ENCODE assay signal across 8 mouse cellular contexts in genomic region chr2:29826318-29826925, GRCm38 (mm10). TPM values are rescaled to one million over a fixed set of nuclear protein-coding genes. Genes with fewer than 3 reads are reported as not detected.
DNase-seq lines count a peak whose midpoint lies in the region; ATAC-seq and TF ChIP-seq lines count a peak whose summit lies in the region.

No protein-coding gene starts in this region.

- H3K9ac ChIP-seq in liver, embryonic 13.5 days, result peak overlapping the region; percentile 82

- H3K27ac ChIP-seq in cerebellum, adult 2 months (ENCODE audit: insufficient read depth, low read length), result peak overlapping the region; percentile 98
- peak overlapping the region; percentile 54 for H3K27ac ChIP-seq in thymus, adult 2 months (ENCODE audit: control insufficient read depth, insufficient read depth, low read length)
- H3K27ac ChIP-seq in liver, embryonic 13.5 days, result peak overlapping the region; percentile 87

- H3K9me3 ChIP-seq in liver, embryonic 13.5 days (replicated peaks), result no peaks in the 10 kb centered on the region

- H3K36me3 ChIP-seq in thymus, adult 2 months (ENCODE audit: control insufficient read depth, insufficient read depth, low read length), result no peaks in the 10 kb centered on the region
- 0 out of 2 replicates have a peak, but pooled peaks cover 6% of the 10 kb centered on the region for H3K36me3 ChIP-seq in liver, embryonic 13.5 days

- H3K27me3 ChIP-seq in cerebellum, adult 2 months (ENCODE audit: control insufficient read depth, insufficient read depth, low read length), result no peaks in the 10 kb centered on the region
- no peaks in the 10 kb centered on the region for H3K27me3 ChIP-seq in thymus, adult 2 months (ENCODE audit: control insufficient read depth, insufficient read depth, low read length)
- H3K27me3 ChIP-seq in liver, embryonic 13.5 days, result no peaks in the 10 kb centered on the region

- peak overlapping the region; percentile 100 for H3K4me3 ChIP-seq in cerebellum, adult 2 months (replicated peaks; ENCODE audit: insufficient read depth, low read depth, low read length)
- peak overlapping the region; percentile 48 for H3K4me3 ChIP-seq in thymus, adult 2 months (ENCODE audit: control insufficient read depth, insufficient read depth, low read length)
- H3K4me3 ChIP-seq in liver, embryonic 13.5 days (replicated peaks), result peak overlapping the region; percentile 83

- TF ChIP-seq CTCF in cerebellum, adult 2 months (IDR thresholded peaks at IDR 0.05; ENCODE audit: borderline replicate concordance, insufficient read depth, low read depth, low read length), result no peak
- no peak for TF ChIP-seq CTCF in thymus, adult 2 months (IDR thresholded peaks at IDR 0.05; ENCODE audit: borderline replicate concordance, control insufficient read depth, extremely low read depth, insufficient read depth, low read length, poor library complexity)

- TF ChIP-seq POLR2A in cerebellum, adult 2 months (IDR thresholded peaks at IDR 0.05; ENCODE audit: borderline replicate concordance, insufficient read depth, low read length), result no peak
- TF ChIP-seq POLR2A in thymus, adult 2 months (IDR thresholded peaks at IDR 0.05; ENCODE audit: control insufficient read depth, extremely low read depth, insufficient read depth, low read length, poor library complexity), result no peak

- peaks cover 8% of the 10 kb centered on the region; the same call in 1 of the 2 replicates for H3K4me1 ChIP-seq in cerebellum, adult 2 months (ENCODE audit: control insufficient read depth, insufficient read depth, low read length)
- peaks cover 6% of the 10 kb centered on the region for H3K4me1 ChIP-seq in thymus, adult 2 months (replicated peaks; ENCODE audit: control insufficient read depth, insufficient read depth, low read length)
- peaks cover 21% of the 10 kb centered on the region for H3K4me1 ChIP-seq in liver, embryonic 13.5 days (replicated peaks)

- no peak for DNase-seq in cerebellum, adult 2 months
- no peak for DNase-seq in cerebellum, postnatal 4 days (ENCODE audit: low spot score in 2 of 2)
- no peak for DNase-seq in thymus, adult 2 months
- DNase-seq in thymus, postnatal 4 days, result no peak
- DNase-seq in liver, embryonic 13.5 days, result no peak
- DNase-seq in right cerebral cortex, adult 18-20 months, result no peak
- DNase-seq in left cerebral cortex, postnatal 10 days (ENCODE audit: extremely low spot score in 1 of 2, low spot score in 2 of 2), result no peak
- no peak for DNase-seq in right cerebral cortex, postnatal 25 days

- ATAC-seq in liver, embryonic 13.5 days (ENCODE audit: low read depth), result no peak

- 5% methylated on average over 11 of the region's 11 CpGs for WGBS in cerebellum, adult 2 months
- 7% methylated on average over 11 of the region's 11 CpGs for WGBS in thymus, adult 2 months
- WGBS in liver, embryonic 13.5 days (ENCODE audit: insufficient replicate concordance), result 9% methylated on average over 11 of the region's 11 CpGs

- intact Hi-C loops in left cerebral cortex, postnatal 10 days (cut with DNase I), result no loop called here

- peak overlapping the region; percentile 89 for H3K4me2 ChIP-seq in liver, embryonic 13.5 days

RNA-seq across cellular contexts. Expression of gene Urm1, which starts 6.5 kb away (rescaled TPM):
- polyA plus RNA-seq in cerebellum, adult 2 months (2012; rRNA removed), result 78.6 and 89.6 TPM in 2 replicates
- 70.2 and 79.9 TPM in 2 replicates for polyA plus RNA-seq in thymus, adult 2 months (2012; rRNA removed)
- polyA plus RNA-seq in liver, embryonic 13.5 days (2015; fragmentation: Nextera tagmentation; extraction: Ambion mirVana), result 9.9 and 11.4 TPM in 2 replicates
- total RNA-seq in left cerebral cortex, postnatal 10 days (2021), result 10 to 100 TPM; 54.7 to 61.8 TPM

RNA-seq across cellular contexts. Expression of gene Slc27a4, which starts 24.0 kb away (rescaled TPM):
- polyA plus RNA-seq in cerebellum, adult 2 months (2012; rRNA removed), result 90.6 TPM in 2 replicates
- 34.7 and 35.8 TPM in 2 replicates for polyA plus RNA-seq in thymus, adult 2 months (2012; rRNA removed)
- 2.3 and 2.4 TPM in 2 replicates for polyA plus RNA-seq in liver, embryonic 13.5 days (2015; fragmentation: Nextera tagmentation; extraction: Ambion mirVana)
- total RNA-seq in left cerebral cortex, postnatal 10 days (2021), result 10 to 100 TPM; 96.5 to 100.0 TPM

RNA-seq across cellular contexts. Expression of gene Trub2, which starts 38.1 kb away (rescaled TPM):
- polyA plus RNA-seq in cerebellum, adult 2 months (2012; rRNA removed), result 39.9 and 42.8 TPM in 2 replicates
- 61.1 and 70.5 TPM in 2 replicates for polyA plus RNA-seq in thymus, adult 2 months (2012; rRNA removed)
- 16.2 and 19.1 TPM in 2 replicates for polyA plus RNA-seq in liver, embryonic 13.5 days (2015; fragmentation: Nextera tagmentation; extraction: Ambion mirVana)
- 10 to 100 TPM; 45.9 to 57.2 TPM for total RNA-seq in left cerebral cortex, postnatal 10 days (2021)

RNA-seq across cellular contexts. Expression of gene Coq4, which starts 39.1 kb away (rescaled TPM):
- 28.2 TPM in 2 replicates for polyA plus RNA-seq in cerebellum, adult 2 months (2012; rRNA removed)
- 49.0 and 83.9 TPM in 2 replicates for polyA plus RNA-seq in thymus, adult 2 months (2012; rRNA removed)
- polyA plus RNA-seq in liver, embryonic 13.5 days (2015; fragmentation: Nextera tagmentation; extraction: Ambion mirVana), result 15.2 and 15.6 TPM in 2 replicates
- total RNA-seq in left cerebral cortex, postnatal 10 days (2021), result 10 to 100 TPM; 34.2 to 38.6 TPM

RNA-seq across cellular contexts. Expression of gene Cercam, which starts 42.5 kb away (rescaled TPM):
- polyA plus RNA-seq in cerebellum, adult 2 months (2012; rRNA removed), result 30.4 and 38.2 TPM in 2 replicates
- polyA plus RNA-seq in thymus, adult 2 months (2012; rRNA removed), result 9.9 and 10.4 TPM in 2 replicates
- 31.1 and 39.0 TPM in 2 replicates for polyA plus RNA-seq in liver, embryonic 13.5 days (2015; fragmentation: Nextera tagmentation; extraction: Ambion mirVana)
- total RNA-seq in left cerebral cortex, postnatal 10 days (2021), result 10 to 100 TPM; 13.2 to 13.4 TPM

Comparison
In these comparisons a context has a peak if more than half of its experiments do, and no peak if none do; other contexts are left out.
1. H3K4me3 ChIP-seq: peak in every context shown above with its lines; median percentile 100 in cerebellum, adult 2 months; 83 in liver, embryonic 13.5 days; 48 in thymus, adult 2 months.
2. RNA of gene Slc27a4, which starts 24.0 kb away (polyA plus RNA-seq): 90.6 TPM in cerebellum, adult 2 months and 34.7 to 35.8 TPM in thymus, adult 2 months; 2.3 to 2.4 TPM in liver, embryonic 13.5 days; every median in the first group is over 10 times any median in the second.
3. Peak in every context shown above with its lines, with median percentiles within 50 percentile points of each other: H3K27ac ChIP-seq.